Mouse (Mus musculus) CH12.LX (cell line): ENCODE measurements at regions not wholly inside any gene's neighbourhood (a gene's known extent, or its start where the extent isn't known, plus 50 kb on each side); places are given as distances from the start of the nearest gene placed in this dataset.

Experiments used
- DNase-seq: peaks from one replicate; pipeline ENCODE4 v3.0.0-alpha.2; 2013; ENCODE audit errors: extremely low read depth
- H3K27ac ChIP-seq: 2 replicates; pipeline ENCODE4 v1.5.1; 2012; ENCODE audit warnings: low read depth, mild to moderate bottlenecking, control low read depth, moderate library complexity; ENCODE audit not compliant: insufficient read depth
- H3K27me3 ChIP-seq: replicated peaks from 2 replicates; pipeline ENCODE3; 2012; ENCODE audit warnings: inconsistent platforms
- H3K36me3 ChIP-seq, 2 experiments: replicated peaks in 1 of 2; 2 replicates each; pipeline versions ENCODE3 to v1.6.1; 2012; ENCODE audit warnings: inconsistent platforms in 1 of 2, low read length in 1 of 2, mild to moderate bottlenecking in 1 of 2, mixed read lengths in 1 of 2, moderate library complexity in 1 of 2; ENCODE audit not compliant: control insufficient read depth in 1 of 2, insufficient read depth in 1 of 2
- H3K4me1 ChIP-seq, 2 experiments: 2 replicates each; pipeline ENCODE4 v1.6.1; 2012; ENCODE audit warnings: inconsistent platforms in 1 of 2, moderate library complexity in 1 of 2; ENCODE audit not compliant: insufficient read depth in 2 of 2, control insufficient read depth in 1 of 2
- H3K4me2 ChIP-seq: 2 replicates; pipeline ENCODE4 v1.6.1; 2012; ENCODE audit warnings: low read depth, mild to moderate bottlenecking, control low read depth; ENCODE audit not compliant: poor library complexity, insufficient read depth, severe bottlenecking
- H3K4me3 ChIP-seq, 3 experiments: fragments of 150-350 bp in 1 of 3; sonication (generic) in 1 of 3; replicated peaks in 1 of 3; 2 replicates each; pipeline versions ENCODE3 to v1.5.1; 2011 to 2012; ENCODE audit warnings: low read depth in 2 of 3, low read length in 2 of 3, mild to moderate bottlenecking in 2 of 3, moderate library complexity in 2 of 3, control low read depth in 1 of 3, improper control_type of control experiment in 1 of 3, inconsistent platforms in 1 of 3, mixed read lengths in 1 of 3; ENCODE audit not compliant: poor library complexity in 1 of 3
- H3K79me2 ChIP-seq: replicated peaks from 2 replicates; pipeline ENCODE4 v1.6.1; 2012; ENCODE audit warnings: mild to moderate bottlenecking, moderate library complexity; ENCODE audit not compliant: control insufficient read depth, poor library complexity, insufficient read depth, severe bottlenecking; ENCODE audit errors: extremely low read depth
- H3K9ac ChIP-seq: 2 replicates; pipeline ENCODE4 v1.6.1; 2012; ENCODE audit warnings: low read depth, mild to moderate bottlenecking, control low read depth, moderate library complexity; ENCODE audit not compliant: insufficient read depth
- H3K9me3 ChIP-seq: replicated peaks from 2 replicates; pipeline ENCODE3; 2012; ENCODE audit warnings: low read length, inconsistent platforms, mixed read lengths
- BHLHE40 ChIP-seq: IDR thresholded peaks from 2 replicates; pipeline ENCODE4 v1.6.1; 2011; ENCODE audit warnings: mild to moderate bottlenecking, low read depth, low read length, improper control_type of control experiment
- CHD1 ChIP-seq: IDR thresholded peaks from 2 replicates; pipeline ENCODE4 v1.6.1; 2012; ENCODE audit warnings: low read depth, low read length, improper control_type of control experiment, inconsistent platforms
- E2F4 ChIP-seq: IDR thresholded peaks from 2 replicates; pipeline ENCODE4 v1.6.1; 2011; ENCODE audit warnings: low read depth, low read length, improper control_type of control experiment; ENCODE audit not compliant: insufficient replicate concordance
- EP300 ChIP-seq: IDR thresholded peaks from 2 replicates; pipeline ENCODE4 v1.6.1; 2011; ENCODE audit warnings: low read length, improper control_type of control experiment
- GABPA ChIP-seq: IDR thresholded peaks from 2 replicates; pipeline ENCODE4 v1.6.1; 2012; ENCODE audit warnings: low read depth, low read length, improper control_type of control experiment, inconsistent platforms; ENCODE audit not compliant: insufficient replicate concordance
- IRF4 ChIP-seq: IDR thresholded peaks from 2 replicates; pipeline ENCODE4 v1.6.1; 2014; ENCODE audit warnings: low read depth, mild to moderate bottlenecking, inconsistent platforms, low read length, improper control_type of control experiment
- KAT2A ChIP-seq: IDR thresholded peaks from 2 replicates; pipeline ENCODE4 v1.6.1; 2012; ENCODE audit warnings: low read length, improper control_type of control experiment, inconsistent platforms; ENCODE audit not compliant: insufficient replicate concordance
- MAFK ChIP-seq: IDR thresholded peaks from 2 replicates; pipeline ENCODE4 v1.6.1; 2011; ENCODE audit warnings: low read length, improper control_type of control experiment; ENCODE audit not compliant: insufficient replicate concordance
- MAX ChIP-seq: IDR thresholded peaks from 2 replicates; pipeline ENCODE4 v1.6.1; 2011; ENCODE audit warnings: low read length, improper control_type of control experiment
- MAZ ChIP-seq: IDR thresholded peaks from 2 replicates; pipeline ENCODE4 v1.6.1; 2012; ENCODE audit warnings: low read depth, mild to moderate bottlenecking, inconsistent platforms, low read length, improper control_type of control experiment, moderate library complexity
- MEF2A ChIP-seq: IDR thresholded peaks from 2 replicates; pipeline ENCODE4 v1.6.1; 2014; ENCODE audit warnings: low read depth, mild to moderate bottlenecking, inconsistent platforms, low read length, improper control_type of control experiment, borderline replicate concordance
- MYC ChIP-seq: IDR thresholded peaks from 2 replicates; pipeline ENCODE4 v1.6.1; 2011; ENCODE audit warnings: low read depth, mild to moderate bottlenecking, improper control_type of control experiment, low read length
- NELFE ChIP-seq: IDR thresholded peaks from 2 replicates; pipeline ENCODE4 v1.6.1; 2011; ENCODE audit warnings: low read depth, low read length, improper control_type of control experiment
- PAX5 ChIP-seq: IDR thresholded peaks from 2 replicates; pipeline ENCODE4 v1.6.1; 2012; ENCODE audit warnings: low read length, inconsistent platforms, mixed read lengths
- POLR2A ChIP-seq: IDR thresholded peaks from 2 replicates; pipeline ENCODE4 v1.6.1; 2011; ENCODE audit warnings: low read depth, mild to moderate bottlenecking, improper control_type of control experiment, low read length
- RAD21 ChIP-seq: IDR thresholded peaks from 2 replicates; pipeline ENCODE4 v1.6.1; 2011; ENCODE audit warnings: low read depth, mild to moderate bottlenecking, low read length, improper control_type of control experiment, moderate library complexity
- SIN3A ChIP-seq: IDR thresholded peaks from 2 replicates; pipeline ENCODE4 v1.6.1; 2012; ENCODE audit warnings: low read length, improper control_type of control experiment, inconsistent platforms
- SMC3 ChIP-seq: IDR thresholded peaks from 2 replicates; pipeline ENCODE4 v1.6.1; 2011; ENCODE audit warnings: low read depth, low read length, improper control_type of control experiment
- TBP ChIP-seq: conservative IDR thresholded peaks from 2 replicates; pipeline ENCODE4 v1.6.1; 2011; ENCODE audit warnings: low read depth, low read length, improper control_type of control experiment
- UBTF ChIP-seq: IDR thresholded peaks from 2 replicates; pipeline ENCODE4 v1.6.1; 2012; ENCODE audit warnings: low read depth, mild to moderate bottlenecking, inconsistent platforms, low read length, improper control_type of control experiment, moderate library complexity
- USF2 ChIP-seq: conservative IDR thresholded peaks from 2 replicates; pipeline ENCODE4 v1.6.1; 2011; ENCODE audit warnings: low read depth, low read length, improper control_type of control experiment
- ZC3H11A ChIP-seq: IDR thresholded peaks from 2 replicates; pipeline ENCODE4 v1.6.1; 2012; ENCODE audit warnings: low read depth, mild to moderate bottlenecking, inconsistent platforms, low read length, improper control_type of control experiment
- ZKSCAN1 ChIP-seq: IDR thresholded peaks from 2 replicates; pipeline ENCODE4 v1.6.1; 2012; ENCODE audit warnings: low read depth, inconsistent platforms, low read length, improper control_type of control experiment, borderline replicate concordance
- dilution Hi-C: fragments of 300-500 bp; cut with MboI; formaldehyde crosslinking; loops from 2 replicates; pipeline ENCODE4 v1.14.3; 2020; ENCODE audit warnings: low sequenced_read_pairs; ENCODE audit not compliant: extremely low pct_unique_long_range_greater_than_20kb, extremely low pct_ligation_motif_present
- in situ Hi-C: fragments of 300-500 bp; cut with MboI; formaldehyde crosslinking; loops from 3 replicates; pipeline ENCODE4 v1.14.3; 2019; ENCODE audit warnings: low sequenced_read_pairs, low pct_ligation_motif_present, low pct_unique_long_range_greater_than_20kb, mixed read lengths

- TF ChIP-seq MAFK (no peak), IRF4 (no peak), TBP (no peak), POLR2A (no peak), MAZ (no peak), ZC3H11A (no peak), NELFE (no peak), E2F4 (no peak), MEF2A (no peak), MYC (no peak), MAX (no peak), GABPA (no peak)
- TF ChIP-seq, all 38 proteins: peak for 0
- no peaks in the 10 kb centered on the region for H3K27me3 ChIP-seq
- H3K27ac ChIP-seq, result no peak overlapping the region
- dilution Hi-C loops, result no loop called here
- no peaks in the 10 kb centered on the region for H3K9me3 ChIP-seq
- in situ Hi-C loops, result no loop called here
- H3K4me2 ChIP-seq, result no peak overlapping the region
- no peak overlapping the region for H3K9ac ChIP-seq
- no peaks in the 10 kb centered on the region for H3K79me2 ChIP-seq
- DNase-seq, result no peak
- H3K4me3 ChIP-seq, result no peak overlapping the region
- H3K36me3 ChIP-seq, result no peaks in the 10 kb centered on the region
- no peaks in the 10 kb centered on the region for H3K4me1 ChIP-seq
Measured at GRCm38 (mm10) chr2:57527966-57528365, 290.5 kb downstream of the Gpd2 start.

- in situ Hi-C loops, result no loop called here
- Histone ChIP-seq H3K27ac (no peak overlapping the region), H3K36me3 (no peaks in the 10 kb centered on the region), H3K9me3 (peaks cover 3% of the 10 kb centered on the region), H3K9ac (no peak overlapping the region), H3K4me2 (no peak overlapping the region), H3K4me3 (no peak overlapping the region), H3K4me1 (no peaks in the 10 kb centered on the region), H3K79me2 (no peaks in the 10 kb centered on the region), H3K27me3 (no peaks in the 10 kb centered on the region)
- DNase-seq, result no peak
- dilution Hi-C loops, result no loop called here
- TF ChIP-seq PAX5 (no peak), RAD21 (no peak), MAX (no peak), KAT2A (no peak), USF2 (no peak), UBTF (no peak), EP300 (no peak), MYC (no peak), SMC3 (no peak), SIN3A (no peak), CHD1 (no peak), ZKSCAN1 (no peak), BHLHE40 (no peak)
Measured at GRCm38 (mm10) chr2:57539842-57540241, 302.4 kb downstream of the Gpd2 start.
